Mouse (Mus musculus) hindbrain, embryonic 13.5 days (tissue): Measurements from ENCODE around the gene Zic2. TPM values are rescaled to one million over a fixed set of nuclear protein-coding genes. Genes with fewer than 3 reads are reported as not detected.

Experiments used
- ATAC-seq: fragments of 200-750 bp; cut with Nextera tagmentation; 2 replicates; pipeline ENCODE4 v1.8.0; 2017; ENCODE audit warnings: moderate TSS enrichment; ENCODE audit not compliant: low FRiP score
- H3K27ac ChIP-seq: fragments of 300-500 bp; sonication (generic); 2 replicates; pipeline ENCODE4 v1.5.1; 2015; ENCODE audit warnings: inconsistent platforms, mild to moderate bottlenecking, moderate library complexity
- H3K27me3 ChIP-seq: fragments of 300-500 bp; sonication (generic); 2 replicates; pipeline ENCODE4 v1.6.1; 2015; ENCODE audit warnings: mild to moderate bottlenecking, inconsistent platforms
- H3K36me3 ChIP-seq: fragments of 300-500 bp; sonication (generic); 2 replicates; pipeline ENCODE4 v1.6.1; 2015; ENCODE audit warnings: mild to moderate bottlenecking, inconsistent platforms
- H3K4me1 ChIP-seq: fragments of 300-500 bp; sonication (generic); replicated peaks from 2 replicates; pipeline ENCODE4 v1.6.1; 2015; ENCODE audit warnings: inconsistent platforms
- H3K4me2 ChIP-seq: fragments of 300-500 bp; sonication (generic); 2 replicates; pipeline ENCODE4 v1.6.1; 2015; ENCODE audit warnings: inconsistent platforms, mild to moderate bottlenecking, moderate library complexity
- H3K4me3 ChIP-seq: fragments of 300-500 bp; sonication (generic); 2 replicates; pipeline ENCODE4 v1.5.1; 2015; ENCODE audit warnings: mild to moderate bottlenecking, inconsistent platforms
- H3K9ac ChIP-seq: fragments of 300-500 bp; sonication (generic); 2 replicates; pipeline ENCODE4 v1.6.1; 2015; ENCODE audit warnings: mild to moderate bottlenecking, inconsistent platforms
- H3K9me3 ChIP-seq: fragments of 300-500 bp; sonication (generic); 2 replicates; pipeline ENCODE4 v1.6.1; 2016; ENCODE audit warnings: inconsistent platforms
- WGBS: fragments of 180-500 bp; shearing (Covaris S2); methylation state at CpG from one replicate; pipeline ENCODE4 v1.1.7; 2015; 5-methylcytosine and 5-hydroxymethylcytosine counted together
- polyA plus RNA-seq: library from polyadenylated mRNA; unstranded; fragments of >200 nt; fragmentation: Nextera tagmentation; extraction: Ambion mirVana; gene quantifications from 2 replicates; pipeline ENCODE4 v1.2.1, GENCODE M21; 2015

Zic2 gene
- polyA plus RNA-seq, 1 experiment from 2014 or later, result 13.7 TPM

- no peak for ATAC-seq
These were observed 2.6 kb upstream of the Zic2 start for GRCm38 (mm10) chr14:122472647-122473046.

GRCm38 (mm10) chr14:122473211-122473751 lies 2.0 kb upstream of the Zic2 start:
- Histone ChIP-seq H3K4me1 (peaks cover 23% of the 10 kb centered on the region), H3K9ac (peak overlapping the region; percentile 65), H3K36me3 (no peaks in the 10 kb centered on the region; the same call in 1 of the 2 replicates), H3K4me2 (peak overlapping the region; percentile 56), H3K27ac (peak overlapping the region; percentile 96), H3K9me3 (no peaks in the 10 kb centered on the region), H3K27me3 (peaks cover 74% of the 10 kb centered on the region), H3K4me3 (peak overlapping the region; percentile 58)
- ATAC-seq, result no peak
- 2% methylated on average over 17 of the region's 17 CpGs for WGBS

More at GRCm38 (mm10) chr14:122472647-122473046, 2.6 kb upstream of the Zic2 start:
- WGBS, result 5% methylated on average over 5 of the region's 5 CpGs
- no peaks in the 10 kb centered on the region; the same call in 1 of the 2 replicates for H3K36me3 ChIP-seq
- H3K9me3 ChIP-seq, result no peaks in the 10 kb centered on the region
- H3K9ac ChIP-seq, result peak overlapping the region; percentile 65
- peaks cover 23% of the 10 kb centered on the region for H3K4me1 ChIP-seq
- H3K4me3 ChIP-seq, result peak overlapping the region; percentile 58
- peak overlapping the region; percentile 56 for H3K4me2 ChIP-seq
- H3K27ac ChIP-seq, result peak overlapping the region; percentile 96
- H3K27me3 ChIP-seq, result peaks cover 79% of the 10 kb centered on the region

- Histone ChIP-seq H3K27me3 (peaks cover 72% of the 10 kb centered on the region), H3K4me3 (peak overlapping the region; percentile 58), H3K4me1 (peaks cover 29% of the 10 kb centered on the region), H3K27ac (peak overlapping the region; percentile 96), H3K9ac (peak overlapping the region; percentile 87), H3K36me3 (no peaks in the 10 kb centered on the region; the same call in 1 of the 2 replicates), H3K9me3 (no peaks in the 10 kb centered on the region), H3K4me2 (peak overlapping the region; percentile 56)
- WGBS, result under 1% methylated on average over 57 of the region's 57 CpGs
- ATAC-seq, result peak; percentile 85
These were observed 969 bp upstream of the Zic2 start for GRCm38 (mm10) chr14:122474041-122474890.

- Histone ChIP-seq H3K27me3 (peaks cover 66% of the 10 kb centered on the region), H3K4me2 (peak overlapping the region; percentile 56), H3K27ac (peak overlapping the region; percentile 96), H3K36me3 (no peaks in the 10 kb centered on the region; the same call in 1 of the 2 replicates), H3K4me3 (peak overlapping the region; percentile 58), H3K4me1 (peaks cover 29% of the 10 kb centered on the region), H3K9ac (peak overlapping the region; percentile 87), H3K9me3 (no peaks in the 10 kb centered on the region)
- under 1% methylated on average over 57 of the region's 65 CpGs for WGBS
- peak; percentile 2; the same call in 1 of the 2 replicates for ATAC-seq
These were observed 364 bp downstream of the Zic2 start for GRCm38 (mm10) chr14:122475557-122476040.

- H3K4me3 ChIP-seq, result peak overlapping the region; percentile 58
- no peaks in the 10 kb centered on the region for H3K9me3 ChIP-seq
- H3K4me2 ChIP-seq, result peak overlapping the region; percentile 56
- peak overlapping the region; percentile 96 for H3K27ac ChIP-seq
- no peaks in the 10 kb centered on the region; the same call in 1 of the 2 replicates for H3K36me3 ChIP-seq
- peaks cover 31% of the 10 kb centered on the region for H3K4me1 ChIP-seq
- peak overlapping the region; percentile 87 for H3K9ac ChIP-seq
- H3K27me3 ChIP-seq, result peaks cover 66% of the 10 kb centered on the region
- ATAC-seq, result no peak
- WGBS, result under 1% methylated on average over 62 of the region's 62 CpGs
These were observed 996 bp downstream of the Zic2 start for GRCm38 (mm10) chr14:122476041-122476821.

GRCm38 (mm10) chr14:122476822-122477215 lies 1.6 kb downstream of the Zic2 start:
- Histone ChIP-seq H3K36me3 (no peaks in the 10 kb centered on the region; the same call in 1 of the 2 replicates), H3K27me3 (peaks cover 66% of the 10 kb centered on the region), H3K9ac (peak overlapping the region; percentile 87), H3K4me1 (peaks cover 32% of the 10 kb centered on the region), H3K27ac (peak overlapping the region; percentile 96), H3K4me2 (peak overlapping the region; percentile 56), H3K4me3 (peak overlapping the region; percentile 58), H3K9me3 (no peaks in the 10 kb centered on the region)
- under 1% methylated on average over 18 of the region's 18 CpGs for WGBS
- no peak for ATAC-seq

GRCm38 (mm10) chr14:122477261-122477671 lies 2.0 kb downstream of the Zic2 start:
- H3K36me3 ChIP-seq, result no peaks in the 10 kb centered on the region; the same call in 1 of the 2 replicates
- peaks cover 68% of the 10 kb centered on the region for H3K27me3 ChIP-seq
- peak overlapping the region; percentile 58 for H3K4me3 ChIP-seq
- peaks cover 32% of the 10 kb centered on the region for H3K4me1 ChIP-seq
- no peak for ATAC-seq
- peak overlapping the region; percentile 96 for H3K27ac ChIP-seq
- peak overlapping the region; percentile 56 for H3K4me2 ChIP-seq
- H3K9ac ChIP-seq, result peak overlapping the region; percentile 87
- under 1% methylated on average over 20 of the region's 20 CpGs for WGBS
- H3K9me3 ChIP-seq, result no peaks in the 10 kb centered on the region

GRCm38 (mm10) chr14:122477971-122478573 lies 2.8 kb downstream of the Zic2 start:
- 1% methylated on average over 9 of the region's 9 CpGs for WGBS
- H3K4me2 ChIP-seq, result peak overlapping the region; percentile 56
- H3K9me3 ChIP-seq, result no peaks in the 10 kb centered on the region
- ATAC-seq, result no peak
- peak overlapping the region; percentile 87 for H3K27ac ChIP-seq
- H3K4me3 ChIP-seq, result peak overlapping the region; percentile 58
- H3K9ac ChIP-seq, result peak overlapping the region; percentile 87
- H3K4me1 ChIP-seq, result peaks cover 35% of the 10 kb centered on the region
- H3K27me3 ChIP-seq, result peaks cover 68% of the 10 kb centered on the region
- no peaks in the 10 kb centered on the region; the same call in 1 of the 2 replicates for H3K36me3 ChIP-seq

GRCm38 (mm10) chr14:122478574-122479011 lies 3.4 kb downstream of the Zic2 start:
- H3K9me3 ChIP-seq, result no peaks in the 10 kb centered on the region
- ATAC-seq, result no peak

GRCm38 (mm10) chr14:122479461-122480109 lies 4.3 kb downstream of the Zic2 start:
- ATAC-seq, result no peak
- Histone ChIP-seq H3K27ac (peak overlapping the region; percentile 73), H3K27me3 (peaks cover 72% of the 10 kb centered on the region), H3K4me2 (peak overlapping the region; percentile 56), H3K36me3 (no peaks in the 10 kb centered on the region; the same call in 1 of the 2 replicates), H3K9me3 (no peaks in the 10 kb centered on the region), H3K4me3 (peak overlapping the region; percentile 58), H3K9ac (peak overlapping the region; percentile 87), H3K4me1 (peaks cover 32% of the 10 kb centered on the region)
- 9% methylated on average over 17 of the region's 17 CpGs for WGBS

More at GRCm38 (mm10) chr14:122478574-122479011, 3.4 kb downstream of the Zic2 start:
- Histone ChIP-seq H3K27ac (peak overlapping the region; percentile 87), H3K4me1 (peaks cover 36% of the 10 kb centered on the region), H3K9ac (peak overlapping the region; percentile 87), H3K4me2 (peak overlapping the region; percentile 56), H3K27me3 (peaks cover 68% of the 10 kb centered on the region), H3K4me3 (peak overlapping the region; percentile 58), H3K36me3 (no peaks in the 10 kb centered on the region; the same call in 1 of the 2 replicates)
- 1% methylated on average over 22 of the region's 22 CpGs for WGBS

- Histone ChIP-seq H3K4me3 (peak overlapping the region; percentile 58), H3K9ac (peak overlapping the region; percentile 77), H3K36me3 (no peaks in the 10 kb centered on the region; the same call in 1 of the 2 replicates), H3K27ac (peak overlapping the region; percentile 62), H3K4me1 (peaks cover 30% of the 10 kb centered on the region), H3K27me3 (peaks cover 75% of the 10 kb centered on the region), H3K9me3 (no peaks in the 10 kb centered on the region), H3K4me2 (peak overlapping the region; percentile 52)
- WGBS, result 6% methylated on average over 2 of the region's 2 CpGs
- ATAC-seq, result no peak
These were observed 5.1 kb downstream of the Zic2 start for GRCm38 (mm10) chr14:122480355-122480754.
